Mouse (Mus musculus) hindlimb bud, embryonic 11.5 days (tissue): Measurements from ENCODE around the gene Eps8l1.
A peak's percentile ranks its signal among the peaks of the same experiment; 100 is the strongest.

ENCODE experiments used
- DNase-seq: peaks from one replicate; pipeline ENCODE4 v3.0.0-alpha.2; 2012; ENCODE audit warnings: low read depth, low spot score; ENCODE audit errors: extremely low spot score

Eps8l1 gene

DNA sequence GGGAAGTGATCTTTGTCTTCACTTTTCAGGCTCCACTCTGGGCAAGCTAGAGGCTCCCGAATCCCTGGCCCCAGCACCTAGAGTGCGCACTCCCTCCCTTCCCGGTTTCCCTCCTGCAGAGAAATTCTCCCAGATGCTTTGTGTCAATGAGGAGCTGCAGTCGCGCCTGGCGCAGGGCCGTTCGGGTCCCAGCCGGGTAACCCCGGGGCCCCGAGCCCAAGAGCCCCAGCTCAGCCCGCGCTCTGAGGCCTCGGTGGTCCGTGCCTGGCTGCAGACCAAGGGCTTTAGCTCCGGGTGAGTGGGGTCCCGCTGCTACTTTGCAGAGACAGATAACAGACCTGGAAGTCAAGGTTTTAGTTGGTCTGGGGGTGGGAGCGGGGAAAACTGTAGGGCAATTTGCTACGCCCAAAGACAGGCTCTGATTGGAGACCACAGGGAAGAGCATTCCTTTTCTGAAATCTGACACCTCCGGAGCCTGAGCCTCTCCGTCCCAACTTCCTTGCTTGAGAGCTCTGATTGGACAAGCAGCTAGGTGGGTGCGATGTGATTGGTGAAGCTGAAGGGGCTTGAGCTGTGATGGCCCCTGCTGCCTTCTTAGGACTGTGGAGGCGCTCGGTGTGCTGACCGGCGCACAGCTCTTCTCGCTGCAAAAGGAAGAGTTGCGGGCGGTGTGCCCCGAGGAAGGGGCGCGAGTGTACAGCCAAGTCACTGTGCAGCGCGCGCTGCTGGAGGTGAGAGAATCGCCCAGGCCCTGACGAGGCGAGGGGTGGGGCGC lies 17.7 kb downstream of the Eps8l1 start:
- peak; percentile 86 for DNase-seq

- DNase-seq, result no peak
Measured at GRCm38 (mm10) chr7:4478796-4479291, 18.4 kb downstream of the Eps8l1 start.

- no peak for DNase-seq
Measured at GRCm38 (mm10) chr7:4479674-4480073, 19.2 kb downstream of the Eps8l1 start.

- DNase-seq, result no peak
Measured at GRCm38 (mm10) chr7:4482281-4482680, 21.8 kb downstream of the Eps8l1 start.

- no peak for DNase-seq
Measured at GRCm38 (mm10) chr7:4491308-4491707, 30.8 kb downstream of the Eps8l1 start.

DNA sequence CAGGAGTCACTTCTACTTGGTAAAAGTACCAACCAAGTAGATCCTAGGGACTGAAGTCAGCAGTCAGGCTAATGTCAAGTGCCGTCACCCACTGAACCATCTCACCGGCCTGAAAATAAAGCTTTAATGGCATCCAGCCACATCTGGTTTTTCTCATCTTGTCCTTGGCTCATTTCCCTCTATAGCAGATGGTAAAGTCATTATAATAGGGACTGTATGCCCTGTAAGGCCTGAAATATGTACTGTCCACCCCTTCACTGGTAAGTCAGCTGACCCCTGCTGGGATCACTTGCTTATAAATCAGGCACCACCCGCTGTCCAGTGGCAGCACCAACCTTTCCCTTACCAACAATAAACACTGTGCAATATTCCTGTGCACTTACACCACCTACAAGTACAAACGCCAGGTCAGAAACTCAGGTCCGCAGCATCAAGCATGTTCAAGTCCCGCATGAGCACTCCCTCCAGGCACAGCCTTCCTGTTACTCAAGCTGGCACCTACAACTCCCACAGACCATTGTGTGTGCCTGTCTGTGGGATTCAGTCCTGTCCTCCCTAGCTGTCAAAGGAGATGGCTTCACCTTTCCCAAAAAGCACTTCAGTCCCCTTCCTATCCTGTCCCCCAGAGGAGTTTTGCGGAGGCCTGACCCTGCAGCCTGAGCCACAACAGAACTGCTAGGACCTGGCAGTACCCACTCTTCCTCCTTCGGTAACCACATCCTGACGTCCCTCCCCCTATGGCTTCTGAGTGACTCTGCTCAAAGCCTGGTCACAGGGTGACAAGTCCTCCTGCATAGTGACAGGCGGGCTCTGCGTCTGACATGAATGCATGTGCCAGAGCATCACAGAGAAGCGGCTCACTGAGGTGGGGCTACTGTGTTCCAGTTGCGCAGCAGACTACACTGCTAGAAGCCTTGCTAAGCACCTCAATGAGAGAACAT lies 32.1 kb downstream of the Eps8l1 start:
- DNase-seq, result no peak

- no peak for DNase-seq
Measured at GRCm38 (mm10) chr7:4493991-4494390, 33.5 kb downstream of the Eps8l1 start.

- no peak for DNase-seq
Measured at GRCm38 (mm10) chr7:4496468-4496867, 36.0 kb downstream of the Eps8l1 start.

GRCm38 (mm10) chr7:4497271-4497903 lies 36.9 kb downstream of the Eps8l1 start:
- no peak for DNase-seq

- no peak for DNase-seq
Measured at GRCm38 (mm10) chr7:4498251-4498650, 37.8 kb downstream of the Eps8l1 start.

GRCm38 (mm10) chr7:4499034-4499433 lies 38.6 kb downstream of the Eps8l1 start:
- no peak for DNase-seq

GRCm38 (mm10) chr7:4500892-4501471 lies 40.5 kb downstream of the Eps8l1 start:
- no peak for DNase-seq

GRCm38 (mm10) chr7:4501558-4502397 lies 41.3 kb downstream of the Eps8l1 start, which contains the start of gene Ppp1r12c:
Gene Ppp1r12c, minus strand, starts transcription at chr7:4501680.
- peak; percentile 80 for DNase-seq

DNA sequence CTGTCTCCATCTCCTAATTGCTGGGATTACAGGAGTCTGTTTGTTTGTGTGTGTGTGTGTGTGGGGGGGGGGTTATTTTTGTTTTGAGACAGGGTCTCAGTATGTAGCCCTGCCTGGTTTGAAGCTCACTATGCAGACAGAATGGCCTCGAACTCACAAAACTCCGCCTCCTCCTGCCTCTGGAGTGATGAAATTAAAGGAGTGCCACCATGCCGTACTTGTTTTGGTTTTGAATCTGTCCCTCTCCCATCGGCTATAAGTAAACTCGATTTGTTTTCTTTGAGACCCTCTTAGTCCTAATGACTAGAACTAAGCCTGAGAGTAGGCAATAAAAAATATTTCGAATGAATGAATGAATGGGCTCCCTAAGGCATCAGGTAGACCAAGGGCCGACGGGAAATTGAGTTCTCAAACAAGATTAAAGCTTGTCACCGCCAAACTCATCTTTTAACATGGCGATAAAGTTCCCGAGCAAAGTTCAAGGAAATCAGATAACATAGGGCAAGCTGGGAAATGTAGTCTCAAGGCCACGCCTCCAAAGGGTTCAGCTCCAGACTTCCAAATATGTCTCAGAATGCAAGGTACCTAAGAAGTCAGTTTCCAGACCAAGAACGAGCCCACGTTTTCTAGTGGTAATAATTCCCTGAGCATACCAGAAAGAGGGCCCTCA lies 42.1 kb downstream of the Eps8l1 start:
- no peak for DNase-seq

GRCm38 (mm10) chr7:4503100-4503499 lies 42.6 kb downstream of the Eps8l1 start:
- no peak for DNase-seq

- no peak for DNase-seq
Measured at GRCm38 (mm10) chr7:4503858-4504257, 43.4 kb downstream of the Eps8l1 start.

DNA sequence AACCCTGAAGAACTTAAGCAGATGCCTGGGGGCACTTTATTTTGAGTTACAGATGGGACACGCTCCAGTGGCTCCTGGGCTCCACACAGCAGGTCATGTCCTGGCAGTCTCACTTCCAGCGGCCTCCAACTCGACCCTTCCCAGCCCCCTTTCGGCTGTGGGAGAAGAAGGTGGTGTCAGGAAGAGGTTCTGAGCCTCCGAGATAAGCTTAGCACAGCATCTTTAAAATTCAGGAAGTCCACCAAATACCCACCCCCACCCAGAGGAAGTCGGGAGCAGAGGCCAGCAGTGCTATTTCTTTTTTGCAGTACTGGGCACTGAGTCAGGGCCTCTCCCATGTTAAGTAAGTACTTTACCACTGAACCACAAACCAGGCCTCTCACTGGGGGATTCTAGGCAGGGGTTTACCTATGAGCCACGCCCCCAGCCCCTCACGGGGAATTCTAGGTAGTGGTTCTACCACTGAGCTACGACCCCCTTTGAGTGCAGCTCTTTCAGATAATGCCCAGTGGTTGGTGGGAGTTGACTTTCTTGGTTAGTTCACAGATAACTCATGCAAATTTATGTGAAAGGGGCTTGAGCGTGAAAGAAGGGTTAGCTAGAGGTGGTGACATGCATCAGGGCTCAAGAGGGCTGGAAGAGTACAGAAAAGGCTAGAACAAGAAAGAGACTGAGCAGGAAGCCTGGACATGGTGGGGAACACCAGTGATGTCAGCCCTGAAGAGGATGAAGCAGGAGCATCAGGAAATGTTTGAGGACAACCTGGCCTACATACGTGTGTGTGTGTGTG lies 44.4 kb downstream of the Eps8l1 start:
- DNase-seq, result no peak

GRCm38 (mm10) chr7:4507220-4507619 lies 46.7 kb downstream of the Eps8l1 start:
- DNase-seq, result no peak
